Mouse (Mus musculus): ENCODE measurements around the gene Cacna1g.

The Cacna1g gene

GRCm38 (mm10) chr11:94449239-94449638 lies 24.8 kb downstream of the Cacna1g start:
- no peak for DNase-seq (ENCODE audit: low spot score in 2 of 2)

- DNase-seq (ENCODE audit: low spot score in 2 of 2): no peak
Observed at GRCm38 (mm10) chr11:94447017-94447416, 27.0 kb downstream of the Cacna1g start.

- DNase-seq (ENCODE audit: low spot score in 2 of 2): no peak
Observed at GRCm38 (mm10) chr11:94445300-94445699, 28.7 kb downstream of the Cacna1g start.

GRCm38 (mm10) chr11:94444829-94445228 lies 29.2 kb downstream of the Cacna1g start:
- DNase-seq (ENCODE audit: low spot score in 2 of 2): no peak

GRCm38 (mm10) chr11:94441752-94442151 lies 32.2 kb downstream of the Cacna1g start:
- no peak for DNase-seq (ENCODE audit: low spot score in 2 of 2)

GRCm38 (mm10) chr11:94441122-94441521 lies 32.9 kb downstream of the Cacna1g start:
- DNase-seq (ENCODE audit: low spot score in 2 of 2): no peak

- DNase-seq (ENCODE audit: low spot score in 2 of 2): no peak
Observed at GRCm38 (mm10) chr11:94440421-94440820, 33.6 kb downstream of the Cacna1g start.

- no peak for DNase-seq (ENCODE audit: low spot score in 2 of 2)
Observed at GRCm38 (mm10) chr11:94429011-94429651, 44.9 kb downstream of the Cacna1g start.

GRCm38 (mm10) chr11:94428091-94428835 lies 45.7 kb downstream of the Cacna1g start:
- DNase-seq (ENCODE audit: low spot score in 2 of 2): peak in 1 of 2 experiments; percentile 36

- peak; percentile 59 to 64 for DNase-seq (ENCODE audit: low spot score in 2 of 2)
Observed at GRCm38 (mm10) chr11:94425656-94426055, 48.3 kb downstream of the Cacna1g start.

- DNase-seq (ENCODE audit: low spot score in 2 of 2): no peak
Observed at GRCm38 (mm10) chr11:94425215-94425614, 48.8 kb downstream of the Cacna1g start.

- peak; percentile 37 to 45 for DNase-seq (ENCODE audit: low spot score in 2 of 2)
Observed at GRCm38 (mm10) chr11:94424380-94424779, 49.6 kb downstream of the Cacna1g start.

GRCm38 (mm10) chr11:94423855-94424254 lies 50.1 kb downstream of the Cacna1g start:
- DNase-seq (ENCODE audit: low spot score in 2 of 2): no peak

GRCm38 (mm10) chr11:94420991-94421390 lies 53.0 kb downstream of the Cacna1g start:
- no peak for DNase-seq (ENCODE audit: low spot score in 2 of 2)

GRCm38 (mm10) chr11:94420325-94420724 lies 53.7 kb downstream of the Cacna1g start:
- peak; percentile 37 to 39 for DNase-seq (ENCODE audit: low spot score in 2 of 2)

GRCm38 (mm10) chr11:94419004-94419727 lies 54.8 kb downstream of the Cacna1g start:
- DNase-seq (ENCODE audit: low spot score in 2 of 2): no peak

- no peak for DNase-seq (ENCODE audit: low spot score in 2 of 2)
Observed at GRCm38 (mm10) chr11:94414042-94414441, 60.0 kb downstream of the Cacna1g start.

GRCm38 (mm10) chr11:94413516-94413915 lies 60.5 kb downstream of the Cacna1g start:
- DNase-seq (ENCODE audit: low spot score in 2 of 2): no peak

- peak in 1 of 2 experiments; percentile 47 for DNase-seq (ENCODE audit: low spot score in 2 of 2)
Observed at GRCm38 (mm10) chr11:94412998-94413469, 61.0 kb downstream of the Cacna1g start.

GRCm38 (mm10) chr11:94412562-94412961 lies 61.4 kb downstream of the Cacna1g start:
- DNase-seq (ENCODE audit: low spot score in 2 of 2): no peak

GRCm38 (mm10) chr11:94407803-94408321 lies 66.1 kb downstream of the Cacna1g start:
- DNase-seq (ENCODE audit: low spot score in 2 of 2): no peak

GRCm38 (mm10) chr11:94405348-94405747 lies 68.7 kb downstream of the Cacna1g start:
- DNase-seq (ENCODE audit: low spot score in 2 of 2): peak; percentile 52 to 55
